9 mouse cellular contexts compared by ENCODE assay signal in genomic region chr2:133443490-133443889, GRCm38 (mm10).
DNase-seq lines count a peak whose midpoint lies in the region; TF ChIP-seq lines count a peak whose summit lies in the region.
"Had no signal": no experiment of that assay in that cellular context is flagged by ENCODE, and none has a peak within 500 bp of the region (broad histone marks: within the 10 kb centered on the region; RNA-seq: fewer than 3 reads in every experiment).

No protein-coding gene starts in this region.

- no peak overlapping the region for H3K4me3 ChIP-seq in C2C12 (ENCODE audit: insufficient read depth, poor library complexity, severe bottlenecking)
- H3K4me3 ChIP-seq: limb, embryonic 12.5 days had no signal

- no peak for TF ChIP-seq CTCF in C2C12 (IDR thresholded peaks at IDR 0.05; ENCODE audit: control insufficient read depth, insufficient read depth, insufficient read length)

- H3K36me3 ChIP-seq in C2C12 (ENCODE audit: control insufficient read depth, insufficient read depth) = no peaks in the 10 kb centered on the region
- H3K36me3 ChIP-seq: limb, embryonic 12.5 days had no signal

- intact Hi-C loops in heart, postnatal 36 days (cut with DNase I) = no loop called here
- intact Hi-C loops in heart, postnatal 10 days (cut with DNase I) = no loop called here
- intact Hi-C loops in left cerebral cortex, postnatal 14 days (cut with DNase I) = no loop called here

- DNase-seq in heart, adult 9 months (ENCODE audit: low spot score in 2 of 2) = peak; percentile 40 to 61
- DNase-seq in heart, postnatal 36 days = no peak
- DNase-seq in adrenal gland, adult (ENCODE audit: inconsistent age in 2 of 2, low spot score in 1 of 2) = peak; percentile 79 to 93
- DNase-seq in heart, postnatal 10 days = peak; percentile 39 to 40
- DNase-seq in left cerebral cortex, postnatal 14 days (ENCODE audit: low spot score in 2 of 2) = no peak
- no peak for DNase-seq in kidney, postnatal 14 days
- DNase-seq: kidney, adult 18-20 months had no signal

- no peaks in the 10 kb centered on the region for H3K27me3 ChIP-seq in C2C12 (ENCODE audit: control insufficient read depth, insufficient read depth, insufficient read length)
- H3K27me3 ChIP-seq: limb, embryonic 12.5 days had no signal

- no peak overlapping the region for H3ac ChIP-seq in C2C12 (ENCODE audit: control insufficient read depth, insufficient read length, low read depth)

- H3K79me2 ChIP-seq in C2C12 (ENCODE audit: control insufficient read depth, insufficient read depth) = no peaks in the 10 kb centered on the region

- H3K79me3 ChIP-seq in C2C12 (ENCODE audit: low read depth) = no peaks in the 10 kb centered on the region

TF ChIP-seq in C2C12, 6 proteins besides CTCF, POLR2A, EP300 and RAD21:
- TF ChIP-seq MYOG (IDR thresholded peaks at IDR 0.05; ENCODE audit: control insufficient read depth, extremely low read depth, insufficient read length) (no peak), CEBPB (IDR thresholded peaks at IDR 0.05; ENCODE audit: low read depth) (peak; percentile 84)
TF ChIP-seq in C2C12: peak in this region for 1.

Comparison
In these comparisons a context has a peak if more than half of its experiments do, and no peak if none do; other contexts are left out.
1. DNase-seq: peak in heart, adult 9 months (2 of 2), adrenal gland, adult (2 of 2) and heart, postnatal 10 days (2 of 2); none in heart, postnatal 36 days (0 of 2), left cerebral cortex, postnatal 14 days (0 of 2) and kidney, postnatal 14 days (single experiment).